Mouse (Mus musculus) lung, postnatal 14 days (tissue): ENCODE measurements at regions not wholly inside any gene's neighbourhood (a gene's known extent, or its start where the extent isn't known, plus 50 kb on each side); places are given as distances from the start of the nearest gene placed in this dataset.
A peak's percentile ranks its signal among the peaks of the same experiment; 100 is the strongest.

Source experiments
- DNase-seq: peaks from one replicate; pipeline ENCODE4 v3.0.0; 2021

DNA sequence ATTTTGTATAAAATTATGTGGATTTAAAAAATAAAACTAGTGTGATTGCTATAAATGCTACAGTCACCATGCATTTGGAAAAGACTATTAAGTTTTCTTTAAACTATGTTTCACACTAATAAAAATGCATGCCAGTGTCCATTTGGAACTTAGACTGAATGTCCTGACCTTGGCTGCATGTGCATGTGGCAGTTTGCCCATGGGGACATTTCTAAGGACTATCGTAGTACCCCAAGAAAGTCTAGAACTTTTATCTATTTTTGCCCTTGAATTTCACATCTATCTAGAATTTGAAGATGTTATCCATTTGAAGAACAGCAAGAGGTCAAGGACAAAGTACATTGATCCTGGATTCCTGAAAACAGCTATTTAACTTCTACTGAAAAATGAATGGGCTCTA, 745.9 kb downstream of the Tmem182 start:
- no peak for DNase-seq

DNA sequence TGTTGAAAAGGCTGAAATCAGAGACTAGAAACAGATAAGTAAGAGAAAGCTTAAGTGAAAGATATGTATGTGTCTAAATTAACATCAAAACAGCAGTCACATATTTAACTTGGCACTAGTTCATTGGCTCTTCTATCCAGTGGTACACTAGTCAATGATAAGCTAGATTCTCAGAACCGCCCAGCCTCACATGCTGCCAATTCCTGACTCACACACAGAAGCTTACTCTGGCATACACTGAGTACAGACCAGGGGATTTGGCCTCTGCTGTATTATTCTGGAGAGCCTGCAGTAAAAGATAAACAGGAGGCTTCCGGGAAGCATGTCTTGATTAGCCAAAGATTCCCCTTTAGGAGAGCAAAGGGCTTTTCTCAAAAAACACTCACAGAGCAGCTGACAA, 750.2 kb downstream of the Tmem182 start:
- peak; percentile 39 for DNase-seq

DNA sequence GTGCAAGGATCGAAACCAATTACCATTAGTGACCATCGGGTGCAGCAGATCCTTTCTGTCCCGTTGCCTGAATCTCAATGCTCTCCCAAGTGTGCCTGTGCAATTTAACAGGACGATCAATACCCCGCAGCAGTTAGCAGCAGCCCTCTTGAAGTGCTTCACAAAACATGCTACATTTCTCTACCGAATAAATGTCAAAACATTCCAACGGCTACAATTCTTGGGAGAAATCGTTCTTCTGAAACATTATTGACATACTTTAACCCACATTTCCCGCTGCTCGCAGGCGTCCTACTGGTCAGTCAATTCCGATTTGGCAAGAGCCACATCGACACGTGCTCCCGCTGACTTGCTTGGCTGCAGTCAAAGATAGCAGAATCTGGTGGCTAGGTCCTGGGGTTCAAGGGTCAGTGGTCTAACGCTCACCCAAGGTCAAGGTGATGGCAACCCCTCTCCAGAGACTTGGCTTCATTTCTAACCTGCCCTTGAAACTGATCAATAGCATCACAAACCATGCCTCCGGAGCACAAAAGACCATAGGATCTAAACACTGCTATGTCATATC, 753.8 kb downstream of the Tmem182 start:
- DNase-seq: no peak

GRCm38 (mm10) chr1:41559991-41560390, 754.6 kb downstream of the Tmem182 start:
- DNase-seq: no peak

- no peak for DNase-seq
Observed at GRCm38 (mm10) chr1:41603471-41603870, 798.1 kb downstream of the Tmem182 start.

GRCm38 (mm10) chr1:41604996-41605747, 799.8 kb downstream of the Tmem182 start:
- no peak for DNase-seq

GRCm38 (mm10) chr1:41605748-41606131, 800.3 kb downstream of the Tmem182 start:
- DNase-seq: no peak

- no peak for DNase-seq
Observed at GRCm38 (mm10) chr1:41610783-41611182, 805.4 kb downstream of the Tmem182 start.

- DNase-seq: no peak
Observed at GRCm38 (mm10) chr1:41651804-41652203, 846.4 kb downstream of the Tmem182 start.

GRCm38 (mm10) chr1:41652210-41652609, 846.8 kb downstream of the Tmem182 start:
- no peak for DNase-seq

- peak; percentile 70 for DNase-seq
Observed at GRCm38 (mm10) chr1:41652646-41653427, 847.4 kb downstream of the Tmem182 start.

- DNase-seq: no peak
Observed at GRCm38 (mm10) chr1:41674086-41674485, 868.7 kb downstream of the Tmem182 start.

GRCm38 (mm10) chr1:41675345-41675744, 869.9 kb downstream of the Tmem182 start:
- DNase-seq: no peak

DNA sequence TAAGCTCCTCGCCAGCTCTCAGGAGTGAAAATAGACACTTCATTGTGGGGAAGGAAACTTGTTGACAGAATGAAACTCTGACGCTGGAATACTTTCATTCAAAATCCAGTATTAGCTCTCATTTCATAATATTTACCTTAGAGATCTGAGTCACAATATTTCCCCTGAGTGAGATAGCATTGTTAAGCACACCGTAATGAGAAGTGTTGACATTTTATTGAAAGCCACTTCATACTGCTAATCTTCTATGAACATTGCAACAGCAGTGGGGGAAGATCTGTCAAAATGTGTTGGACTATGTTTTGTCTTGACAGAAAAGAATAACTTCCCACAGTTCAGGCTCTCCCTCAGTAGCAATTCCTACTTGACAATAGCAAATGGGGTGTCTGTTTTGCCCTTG, 900.3 kb downstream of the Tmem182 start:
- no peak for DNase-seq

- DNase-seq: no peak
Observed at GRCm38 (mm10) chr1:41742644-41743331, 937.4 kb downstream of the Tmem182 start.

DNA sequence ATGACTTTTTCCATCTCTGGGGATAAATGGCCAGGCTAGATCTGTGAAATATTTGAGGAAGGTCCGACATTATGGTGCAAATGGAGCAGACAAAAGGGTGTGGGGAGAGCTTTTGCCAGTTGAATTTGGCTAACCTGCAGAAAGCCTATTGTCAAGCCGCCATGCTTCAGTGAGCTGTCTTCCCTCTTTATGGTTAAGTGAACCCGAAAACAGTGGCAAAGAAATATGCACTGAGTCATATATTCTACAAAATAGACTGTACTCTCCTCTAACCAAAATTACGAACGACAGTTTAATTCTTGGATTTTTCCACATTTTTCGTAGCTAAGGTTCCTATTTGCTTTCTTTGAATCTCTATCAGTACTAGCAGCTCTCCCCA, 937.9 kb downstream of the Tmem182 start:
- DNase-seq: no peak

DNA sequence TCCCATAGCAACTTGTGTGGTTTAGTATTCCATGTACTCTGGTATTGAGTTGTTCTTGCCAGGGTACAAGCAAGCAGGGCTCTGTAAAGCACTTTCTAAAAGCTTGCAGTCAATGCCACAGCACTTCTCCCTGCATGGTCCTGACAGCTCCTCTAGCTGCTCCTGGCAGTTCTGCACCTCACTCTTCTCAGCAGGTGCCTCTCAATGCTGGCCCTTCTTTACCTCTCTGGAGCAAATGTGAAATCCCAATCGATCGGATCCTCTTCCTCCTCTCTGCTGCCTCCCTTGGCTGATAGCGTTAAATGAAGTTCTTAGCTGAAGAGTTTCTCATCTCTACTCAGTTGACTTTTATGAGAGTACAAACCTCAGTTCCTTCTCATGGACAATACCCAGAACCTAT, 939.1 kb downstream of the Tmem182 start:
- DNase-seq: no peak

- no peak for DNase-seq
Observed at GRCm38 (mm10) chr1:41759366-41759765, 936.2 kb upstream of the Pou3f3 start.
